Mouse (Mus musculus) hindbrain, embryonic 12.5 days (tissue): ENCODE results near the gene Gm4869. TPM values are rescaled to one million over a fixed set of nuclear protein-coding genes. Genes with fewer than 3 reads are reported as not detected.
A peak's percentile ranks its signal among the peaks of the same experiment; 100 is the strongest.
"Not testable (repeated sequence)": the region's sequence is repeated elsewhere in the genome, so short reads cannot be mapped to it uniquely, and the experiment has no call there.

ENCODE experiments used
- ATAC-seq: fragments of 200-750 bp; cut with Nextera tagmentation; 2 replicates; pipeline ENCODE4 v1.8.0; 2017; ENCODE audit warnings: moderate TSS enrichment; ENCODE audit not compliant: low FRiP score
- H3K27ac ChIP-seq: fragments of 300-500 bp; sonication (generic); 2 replicates; pipeline ENCODE4 v1.5.1; 2016; ENCODE audit warnings: mild to moderate bottlenecking
- H3K27me3 ChIP-seq: fragments of 300-500 bp; sonication (generic); 2 replicates; pipeline ENCODE4 v1.6.1; 2016; ENCODE audit warnings: mild to moderate bottlenecking
- H3K36me3 ChIP-seq: fragments of 300-500 bp; sonication (generic); 2 replicates; pipeline ENCODE4 v1.6.1; 2016; ENCODE audit warnings: mild to moderate bottlenecking
- H3K4me1 ChIP-seq: fragments of 300-500 bp; sonication (generic); 2 replicates; pipeline ENCODE4 v1.6.1; 2016
- H3K4me2 ChIP-seq: fragments of 300-500 bp; sonication (generic); replicated peaks from 2 replicates; pipeline ENCODE4 v1.6.1; 2016; ENCODE audit warnings: mild to moderate bottlenecking
- H3K4me3 ChIP-seq: fragments of 300-500 bp; sonication (generic); 2 replicates; pipeline ENCODE4 v1.5.1; 2016; ENCODE audit warnings: mild to moderate bottlenecking
- H3K9ac ChIP-seq: fragments of 300-500 bp; sonication (generic); 2 replicates; pipeline ENCODE4 v1.6.1; 2016; ENCODE audit warnings: mild to moderate bottlenecking, moderate library complexity
- H3K9me3 ChIP-seq: fragments of 300-500 bp; sonication (generic); replicated peaks from 2 replicates; pipeline ENCODE4 v1.6.1; 2016; ENCODE audit warnings: mild to moderate bottlenecking
- WGBS: fragments of 180-500 bp; shearing (Covaris S2); methylation state at CpG from one replicate; pipeline ENCODE4 v1.1.7; 2016; 5-methylcytosine and 5-hydroxymethylcytosine counted together
- polyA plus RNA-seq: library from polyadenylated mRNA; unstranded; fragments of >200 nt; fragmentation: Nextera tagmentation; extraction: Ambion mirVana; gene quantifications from 2 replicates; pipeline ENCODE4 v1.2.1, GENCODE M21; 2016

Gene Gm4869
- polyA plus RNA-seq, 1 experiment from 2014 or later: not detected

GRCm38 (mm10) chr5:140420616-140421015 lies 24.8 kb upstream of the Gm4869 start:
- Histone ChIP-seq H3K9ac (peak overlapping the region; percentile 98; the same call in 1 of the 2 replicates), H3K4me2 (peak overlapping the region; percentile 88), H3K27ac (no peak overlapping the region), H3K4me1 (peaks cover 27% of the 10 kb centered on the region), H3K4me3 (peak overlapping the region; percentile 100), H3K27me3 (no peaks in the 10 kb centered on the region), H3K36me3 (peaks cover 18% of the 10 kb centered on the region; the same call in 1 of the 2 replicates), H3K9me3 (no peaks in the 10 kb centered on the region)
- ATAC-seq: no peak
- WGBS: 79% methylated on average over 4 of the region's 4 CpGs

DNA sequence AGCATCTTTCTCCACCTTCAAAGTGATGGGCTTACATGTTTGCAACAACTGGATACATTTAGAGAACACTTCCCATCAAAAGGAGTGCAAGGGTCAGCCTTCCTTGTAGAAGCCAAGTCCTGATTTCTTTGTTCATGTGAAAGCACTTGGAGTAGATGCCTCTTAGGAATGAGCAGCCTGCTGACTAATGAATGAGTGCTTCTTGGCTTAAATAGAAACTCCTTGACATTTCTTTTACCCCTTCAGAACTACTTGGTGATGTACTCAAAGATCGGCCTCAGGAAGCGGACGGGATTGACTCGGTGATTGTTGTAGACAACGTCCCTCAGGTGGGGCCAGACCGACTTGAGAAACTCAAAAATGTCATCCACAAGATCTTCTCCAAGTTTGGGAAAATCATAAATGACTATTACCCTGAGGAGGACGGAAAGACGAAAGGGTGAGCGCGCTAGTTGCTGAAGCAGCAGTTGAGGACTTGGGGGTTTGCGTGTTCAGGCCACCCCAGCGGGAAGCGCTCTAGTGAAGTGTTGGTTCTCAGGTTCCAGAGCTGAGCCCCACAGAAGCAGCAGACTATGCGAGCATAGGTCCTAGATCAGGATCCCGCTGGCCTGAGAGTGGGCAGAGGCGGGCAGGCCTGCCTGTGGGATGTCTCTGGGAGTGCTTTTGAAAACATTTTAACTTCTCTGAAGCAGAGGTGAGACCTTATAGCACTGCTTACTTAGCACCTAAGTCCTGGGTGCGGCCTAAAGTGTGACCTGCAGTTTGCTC lies 20.2 kb upstream of the Gm4869 start:
- Histone ChIP-seq H3K4me2 (no peak overlapping the region), H3K27me3 (no peaks in the 10 kb centered on the region)
- ATAC-seq: no peak

GRCm38 (mm10) chr5:140439117-140439516 lies 6.3 kb upstream of the Gm4869 start:
- not testable (repeated sequence) for H3K9ac ChIP-seq, H3K4me2 ChIP-seq, H3K9me3 ChIP-seq, H3K4me1 ChIP-seq, H3K27me3 ChIP-seq, H3K27ac ChIP-seq, H3K4me3 ChIP-seq, ATAC-seq
- H3K36me3 ChIP-seq: peaks cover 83% of the 10 kb centered on the region
- 94% methylated on average over 2 of the region's 6 CpGs for WGBS

More for the DNA sequence above, 20.2 kb upstream of the Gm4869 start:
- Histone ChIP-seq H3K4me1 (peaks cover 22% of the 10 kb centered on the region), H3K4me3 (no peak overlapping the region), H3K9ac (no peak overlapping the region), H3K36me3 (peaks cover 60% of the 10 kb centered on the region), H3K9me3 (no peaks in the 10 kb centered on the region), H3K27ac (no peak overlapping the region)
- 94% methylated on average over 17 of the region's 17 CpGs for WGBS

DNA sequence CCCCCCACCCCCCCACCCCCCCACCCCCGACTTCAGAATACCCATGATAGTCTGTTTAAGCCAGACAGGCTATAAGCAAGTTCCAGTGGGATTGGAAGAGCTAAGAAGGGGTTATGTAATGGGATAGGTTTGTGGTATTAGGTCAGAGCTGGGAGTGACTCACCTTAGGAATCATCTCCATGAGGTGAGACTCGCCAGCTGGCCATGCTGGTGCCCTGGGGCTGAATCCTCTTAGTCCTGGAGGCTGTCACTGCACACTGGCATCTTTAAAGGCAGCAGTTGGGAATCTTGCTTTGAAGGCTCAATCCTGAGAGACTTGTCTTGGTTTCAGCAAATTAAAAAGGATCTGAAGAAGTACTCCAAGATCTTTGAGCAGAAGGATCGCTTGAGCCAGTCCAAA lies 4.0 kb upstream of the Gm4869 start:
- Histone ChIP-seq H3K27me3 (no peaks in the 10 kb centered on the region), H3K36me3 (peaks cover 90% of the 10 kb centered on the region), H3K27ac (no peak overlapping the region), H3K4me3 (no peak overlapping the region), H3K4me2 (no peak overlapping the region), H3K4me1 (no peaks in the 10 kb centered on the region), H3K9me3 (no peaks in the 10 kb centered on the region), H3K9ac (no peak overlapping the region)
- WGBS: 94% methylated on average over 3 of the region's 3 CpGs
- no peak for ATAC-seq

- Histone ChIP-seq H3K4me3 (no peak overlapping the region), H3K27me3 (no peaks in the 10 kb centered on the region), H3K27ac (no peak overlapping the region), H3K9ac (no peak overlapping the region), H3K36me3 (peaks cover 68% of the 10 kb centered on the region), H3K4me1 (no peaks in the 10 kb centered on the region), H3K9me3 (no peaks in the 10 kb centered on the region), H3K4me2 (no peak overlapping the region)
- ATAC-seq: no peak
- WGBS: 95% methylated on average over 4 of the region's 4 CpGs
These were observed 1.4 kb upstream of the Gm4869 start for GRCm38 (mm10) chr5:140444012-140444411.

- Histone ChIP-seq H3K4me2 (no peak overlapping the region), H3K4me1 (no peaks in the 10 kb centered on the region), H3K9ac (no peak overlapping the region), H3K9me3 (no peaks in the 10 kb centered on the region), H3K27ac (no peak overlapping the region), H3K36me3 (peaks cover 52% of the 10 kb centered on the region), H3K27me3 (no peaks in the 10 kb centered on the region), H3K4me3 (no peak overlapping the region)
- WGBS: 75% methylated on average over 7 of the region's 7 CpGs
- no peak for ATAC-seq
These were observed 609 bp downstream of the Gm4869 start for GRCm38 (mm10) chr5:140446054-140446453.

GRCm38 (mm10) chr5:140454488-140454887 lies 9.0 kb downstream of the Gm4869 start:
- H3K36me3 ChIP-seq: no peaks in the 10 kb centered on the region
- H3K27me3 ChIP-seq: no peaks in the 10 kb centered on the region
- H3K4me1 ChIP-seq: no peaks in the 10 kb centered on the region
- H3K9me3 ChIP-seq: no peaks in the 10 kb centered on the region
- ATAC-seq: no peak
- H3K27ac ChIP-seq: no peak overlapping the region
- H3K4me3 ChIP-seq: no peak overlapping the region
- H3K4me2 ChIP-seq: no peak overlapping the region
- H3K9ac ChIP-seq: no peak overlapping the region

- H3K36me3 ChIP-seq: no peaks in the 10 kb centered on the region
- no peak for ATAC-seq
- no peak overlapping the region for H3K4me2 ChIP-seq
- no peak overlapping the region for H3K27ac ChIP-seq
- no peak overlapping the region for H3K4me3 ChIP-seq
- H3K9ac ChIP-seq: no peak overlapping the region
- no peaks in the 10 kb centered on the region for H3K4me1 ChIP-seq
- H3K27me3 ChIP-seq: no peaks in the 10 kb centered on the region
- H3K9me3 ChIP-seq: no peaks in the 10 kb centered on the region
- WGBS: 69% methylated on average over 2 of the region's 2 CpGs
These were observed 10.0 kb downstream of the Gm4869 start for GRCm38 (mm10) chr5:140455466-140455865.

DNA sequence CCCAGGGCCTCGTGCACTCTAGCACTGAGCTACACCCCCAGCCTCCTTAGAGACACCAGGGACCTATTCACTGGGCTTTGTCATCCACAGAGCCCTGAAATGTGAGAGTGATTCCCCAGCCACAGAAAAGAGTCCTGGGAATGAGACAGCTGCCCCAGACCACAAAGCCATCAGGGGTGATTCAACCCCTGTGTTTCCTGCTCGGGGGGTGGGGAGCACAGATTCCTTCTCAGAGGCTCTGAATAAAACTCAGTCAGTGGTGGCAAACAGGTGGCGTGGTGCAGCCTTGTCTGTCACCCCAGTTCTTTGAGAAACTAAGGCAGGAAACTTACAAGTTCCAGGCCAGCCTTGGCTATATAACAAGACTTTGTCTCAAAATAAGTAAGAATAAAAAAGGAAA lies 16.0 kb downstream of the Gm4869 start:
- Histone ChIP-seq H3K4me2 (no peak overlapping the region), H3K27ac (no peak overlapping the region), H3K36me3 (no peaks in the 10 kb centered on the region), H3K9me3 (peaks cover 22% of the 10 kb centered on the region), H3K4me3 (no peak overlapping the region), H3K27me3 (no peaks in the 10 kb centered on the region), H3K4me1 (0 out of 2 replicates have a peak, but pooled peaks cover 2% of the 10 kb centered on the region), H3K9ac (no peak overlapping the region)
- 77% methylated on average over 3 of the region's 3 CpGs for WGBS
- ATAC-seq: no peak

- WGBS: 80% methylated on average over 2 of the region's 2 CpGs
- ATAC-seq, H3K9ac ChIP-seq, H3K4me3 ChIP-seq, H3K27ac ChIP-seq, H3K4me2 ChIP-seq, H3K36me3 ChIP-seq, H3K4me1 ChIP-seq, H3K27me3 ChIP-seq: not testable (repeated sequence)
- H3K9me3 ChIP-seq: peaks cover 22% of the 10 kb centered on the region
These were observed 17.7 kb downstream of the Gm4869 start for GRCm38 (mm10) chr5:140463151-140463550.

DNA sequence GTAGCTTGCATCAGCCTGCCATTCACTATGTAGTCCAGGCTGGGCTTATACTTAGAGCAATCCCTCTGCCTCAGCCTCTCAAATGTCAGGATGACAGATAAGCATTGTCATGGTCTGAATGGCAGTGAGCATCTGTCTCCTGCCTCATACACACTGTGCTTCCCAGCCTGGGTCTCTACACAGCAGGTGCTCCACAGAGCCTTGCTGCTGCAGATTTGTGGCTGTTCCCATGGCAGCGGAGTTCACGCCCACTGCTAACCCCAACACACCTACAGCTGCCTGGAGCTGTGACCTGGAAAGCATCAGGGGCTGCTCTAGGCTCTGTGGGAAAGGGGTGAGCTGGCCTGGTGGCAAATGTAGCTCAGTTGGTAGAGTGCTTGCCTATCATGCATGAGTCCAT lies 19.5 kb downstream of the Gm4869 start:
- Histone ChIP-seq H3K27ac (no peak overlapping the region), H3K27me3 (no peaks in the 10 kb centered on the region), H3K4me2 (no peak overlapping the region), H3K9ac (no peak overlapping the region), H3K36me3 (no peaks in the 10 kb centered on the region), H3K4me1 (peaks cover 2% of the 10 kb centered on the region; the same call in 1 of the 2 replicates), H3K4me3 (no peak overlapping the region), H3K9me3 (peaks cover 22% of the 10 kb centered on the region)
- ATAC-seq: no peak
- WGBS: 70% methylated on average over 2 of the region's 2 CpGs

DNA sequence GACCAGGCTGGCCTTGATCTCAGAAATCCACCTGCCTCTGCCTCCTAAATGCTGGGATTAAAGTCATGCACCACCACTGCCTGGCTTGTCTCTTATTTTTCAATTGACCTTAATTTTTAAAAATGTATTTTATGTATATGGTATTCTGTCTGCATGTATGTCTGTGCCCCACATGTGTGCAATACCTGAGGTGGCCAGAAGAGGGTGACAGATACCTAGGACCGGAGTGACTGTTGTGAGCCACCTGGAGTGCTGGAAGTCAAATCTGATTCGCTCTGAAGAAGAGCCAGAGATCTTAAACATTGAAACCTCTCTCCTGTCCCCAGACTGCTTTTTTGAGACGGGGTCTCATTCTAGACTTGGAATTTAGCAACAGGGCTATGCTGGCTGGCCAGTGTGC lies 26.9 kb downstream of the Gm4869 start:
- 0 out of 2 replicates have a peak, but pooled peaks cover 3% of the 10 kb centered on the region for H3K9me3 ChIP-seq
- no peak overlapping the region for H3K4me2 ChIP-seq
- H3K4me3 ChIP-seq: no peak overlapping the region
- no peaks in the 10 kb centered on the region for H3K27me3 ChIP-seq
- 80% methylated on average over 3 of the region's 3 CpGs for WGBS
- H3K9ac ChIP-seq: no peak overlapping the region
- no peaks in the 10 kb centered on the region; the same call in 1 of the 2 replicates for H3K4me1 ChIP-seq
- no peak for ATAC-seq
- H3K27ac ChIP-seq: no peak overlapping the region
- H3K36me3 ChIP-seq: no peaks in the 10 kb centered on the region

- no peak overlapping the region for H3K4me3 ChIP-seq
- H3K9ac ChIP-seq: no peak overlapping the region
- H3K4me2 ChIP-seq: no peak overlapping the region
- H3K27me3 ChIP-seq: no peaks in the 10 kb centered on the region; the same call in 1 of the 2 replicates
- H3K9me3 ChIP-seq: no peaks in the 10 kb centered on the region
- no peak overlapping the region for H3K27ac ChIP-seq
- 83% methylated on average over 4 of the region's 4 CpGs for WGBS
- no peak for ATAC-seq
- H3K4me1 ChIP-seq: no peaks in the 10 kb centered on the region
- H3K36me3 ChIP-seq: no peaks in the 10 kb centered on the region
These were observed 36.0 kb downstream of the Gm4869 start for GRCm38 (mm10) chr5:140481458-140481857.
